Mouse (Mus musculus) activated CD4-positive, CD25-positive, alpha-beta regulatory T cell, adult 9 weeks (primary cell): Measurements from ENCODE around the gene Zfp598. TPM values are rescaled to one million over a fixed set of nuclear protein-coding genes. Genes with fewer than 3 reads are reported as not detected.

Experiments used
- polyA plus RNA-seq: library from polyadenylated mRNA; unstranded; fragments of 100-300 nt; shearing (Covaris generic); gene quantifications from one replicate; pipeline ENCODE4 v1.2.1, GENCODE M21; 2017

Gene Zfp598
- polyA plus RNA-seq, result 2.3 TPM

DNA sequence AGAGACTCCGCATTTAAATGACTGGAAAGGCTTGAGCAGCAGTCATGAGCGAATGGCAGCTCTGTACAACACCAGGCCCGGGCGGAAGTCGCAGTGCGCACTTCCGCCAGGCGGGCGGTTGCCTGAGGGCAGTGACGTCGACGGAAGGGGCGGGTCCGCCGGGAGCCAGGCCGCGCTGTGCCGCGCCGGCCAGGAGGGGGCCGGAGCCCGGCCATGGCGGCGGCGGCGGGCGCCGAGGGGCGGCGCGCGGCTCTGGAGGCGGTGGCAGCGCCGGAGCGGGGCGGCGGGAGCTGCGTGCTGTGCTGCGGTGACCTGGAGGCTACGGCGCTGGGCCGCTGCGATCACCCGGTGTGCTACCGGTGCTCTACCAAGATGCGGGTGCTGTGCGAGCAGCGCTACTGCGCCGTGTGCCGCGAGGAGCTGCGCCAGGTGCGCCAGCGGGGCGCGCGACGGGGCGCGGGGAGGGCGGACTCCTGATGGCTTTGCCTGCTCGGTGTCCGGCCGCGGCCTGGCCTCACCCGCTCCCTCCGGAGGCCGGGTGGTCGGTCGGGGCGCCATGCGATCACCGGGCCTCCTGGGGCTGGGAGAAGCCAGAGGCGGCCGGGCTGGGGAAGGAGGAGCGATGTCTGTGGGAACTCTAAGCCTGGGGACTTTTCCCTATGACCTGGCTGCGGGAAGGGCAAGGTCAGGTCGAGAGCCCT lies at the start of gene Zfp598:
TSS of gene Zfp598 (plus strand) at position 143 of the 701 bp plus-strand sequence.

DNA sequence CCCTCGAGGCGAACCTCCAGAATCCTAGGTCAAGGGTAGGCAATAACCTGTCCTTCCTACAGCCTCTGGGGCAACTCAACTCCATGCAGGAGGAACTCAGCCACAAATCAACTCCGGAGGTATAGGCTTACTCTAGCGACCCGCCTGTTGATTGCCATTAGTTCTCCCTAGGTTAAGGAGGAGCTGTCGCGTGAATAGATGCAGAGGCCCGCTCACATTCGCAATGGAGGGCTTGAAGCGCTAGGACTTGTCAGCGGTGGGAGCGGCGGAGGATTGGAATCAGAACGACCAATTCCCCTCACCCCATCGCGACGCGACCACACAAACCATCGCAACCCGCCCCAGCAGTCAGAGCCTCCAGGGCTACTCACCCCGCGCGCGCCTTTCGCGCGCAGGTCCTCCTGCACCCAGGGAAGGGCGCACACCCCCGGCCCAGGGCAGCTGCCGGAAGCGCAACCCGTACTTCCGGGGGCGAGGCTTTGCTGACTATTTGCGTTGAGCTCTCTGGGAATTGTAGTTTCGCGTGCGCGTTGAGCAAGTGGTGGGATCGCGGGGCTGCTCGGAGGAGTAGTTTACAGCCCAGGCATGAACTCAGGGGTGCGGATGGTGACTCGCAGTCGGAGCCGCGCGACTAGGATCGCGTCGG lies 37.2 kb upstream of the Zfp598 start, which contains the start of the genes Tsc2 and Nthl1:
TSS of gene Tsc2 (minus strand) at position 464 of the 646 bp plus-strand sequence.
TSS of gene Nthl1 (plus strand) at position 514 of the 646 bp plus-strand sequence.

DNA sequence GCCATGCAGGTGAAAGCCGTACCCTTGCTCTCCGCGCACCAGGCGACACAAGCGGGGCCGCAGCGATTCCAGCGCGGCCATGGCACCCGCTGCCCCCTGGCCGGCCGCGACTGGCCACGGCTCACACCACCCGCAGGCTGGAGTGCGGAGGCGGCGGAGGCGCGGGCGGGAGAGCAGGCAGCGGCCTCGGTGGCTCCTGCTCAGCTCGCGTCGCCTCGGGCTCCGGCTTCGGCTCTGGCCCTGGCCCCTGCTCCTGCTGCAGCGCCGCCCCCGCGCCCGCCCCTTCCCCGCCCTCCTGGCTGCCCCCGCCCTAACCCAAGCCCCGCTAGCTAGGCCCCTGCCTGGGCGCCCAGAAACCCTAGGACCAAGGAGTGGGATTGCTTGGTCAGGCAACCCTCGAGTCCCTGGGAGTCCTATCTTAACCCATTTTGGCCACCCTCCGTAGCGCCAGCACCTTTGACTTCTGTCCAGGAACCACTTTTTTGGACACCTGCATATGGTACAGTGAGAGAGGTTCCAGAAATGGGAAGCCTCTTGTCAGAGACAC lies 19.3 kb upstream of the Zfp598 start, which contains the start of gene Slc9a3r2:
TSS of gene Slc9a3r2 (minus strand) at position 258 of the 547 bp plus-strand sequence.

DNA sequence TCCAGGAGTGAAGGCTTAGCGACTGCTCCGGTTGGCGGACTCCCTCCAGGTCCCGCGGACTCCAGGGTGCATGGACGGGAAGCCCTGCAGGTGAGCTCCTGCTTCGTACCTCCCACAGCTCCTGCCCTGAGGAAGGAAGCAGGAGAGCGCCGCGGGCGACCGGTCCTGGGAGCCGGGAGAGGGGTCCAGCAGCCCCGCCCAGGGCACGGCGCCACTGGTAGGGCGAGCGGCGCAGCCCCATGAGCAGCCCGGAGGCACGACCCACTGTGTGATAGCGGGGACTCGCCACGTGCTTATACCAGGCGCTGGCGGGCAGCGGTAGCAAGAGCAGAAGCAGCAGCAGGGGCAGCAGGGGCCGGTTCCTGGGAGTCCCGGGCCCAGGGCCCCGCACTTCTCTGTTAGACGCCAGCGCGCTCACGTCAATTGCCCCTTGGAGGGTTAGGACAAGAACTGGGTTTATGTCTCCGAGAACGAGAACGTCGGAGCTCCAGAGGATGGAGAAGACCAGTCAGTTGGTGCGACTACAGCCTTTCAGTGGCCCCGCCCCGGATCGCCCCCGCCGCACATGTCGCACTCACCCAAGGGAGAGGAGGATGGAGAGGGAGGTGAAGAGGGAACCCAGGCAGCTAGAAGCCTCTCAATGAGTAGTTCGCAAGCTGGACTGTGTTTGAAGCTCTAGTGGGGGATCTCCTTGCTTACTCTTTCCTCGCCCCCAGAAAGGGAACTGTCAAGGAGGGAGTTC lies 11.3 kb upstream of the Zfp598 start, which contains the start of gene Npw:
TSS of gene Npw (minus strand) at position 441 of the 742 bp plus-strand sequence.

DNA sequence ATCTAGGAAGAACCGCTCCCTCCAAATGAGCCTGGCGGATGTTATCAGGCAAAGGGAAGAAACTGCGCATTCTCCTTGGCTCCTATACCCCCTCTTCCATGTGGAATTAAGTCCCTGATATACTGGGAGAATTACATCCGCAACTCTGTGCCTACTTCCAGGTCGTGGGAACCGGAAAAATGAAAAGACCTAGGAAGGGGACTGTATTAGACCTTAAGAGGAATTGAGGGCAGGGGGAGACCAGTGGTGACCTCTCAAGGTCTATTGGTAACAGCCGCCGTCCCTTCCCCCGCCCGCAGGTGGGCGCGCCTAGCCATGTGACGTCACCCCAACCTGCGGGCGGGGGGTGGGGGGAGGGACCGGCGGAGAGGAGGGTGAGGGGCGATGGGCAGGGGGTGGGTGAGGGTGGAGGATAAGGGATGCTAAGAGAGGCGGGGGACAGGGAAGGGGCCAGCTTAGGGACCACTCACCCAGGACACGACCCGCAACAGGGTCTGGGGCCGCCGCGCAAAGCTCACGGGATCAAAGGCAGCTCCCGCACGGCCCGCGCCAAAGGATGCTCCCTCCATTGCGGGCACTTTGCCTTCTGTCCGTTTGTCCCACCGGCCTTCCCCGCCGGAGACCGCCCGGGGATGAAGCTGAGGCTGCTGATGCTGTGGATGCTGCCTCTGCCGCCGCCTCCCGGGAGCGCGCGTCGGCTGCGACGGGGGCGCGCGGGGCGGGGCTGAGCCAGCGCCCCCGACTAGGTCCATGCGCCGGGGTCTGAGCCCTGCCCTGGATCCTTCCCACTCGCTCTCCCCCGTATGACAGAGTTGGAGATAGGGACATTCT lies 20.0 kb downstream of the Zfp598 start, which contains the start of gene Syngr3:
TSS of gene Syngr3 (minus strand) at position 705 of the 831 bp plus-strand sequence.

DNA sequence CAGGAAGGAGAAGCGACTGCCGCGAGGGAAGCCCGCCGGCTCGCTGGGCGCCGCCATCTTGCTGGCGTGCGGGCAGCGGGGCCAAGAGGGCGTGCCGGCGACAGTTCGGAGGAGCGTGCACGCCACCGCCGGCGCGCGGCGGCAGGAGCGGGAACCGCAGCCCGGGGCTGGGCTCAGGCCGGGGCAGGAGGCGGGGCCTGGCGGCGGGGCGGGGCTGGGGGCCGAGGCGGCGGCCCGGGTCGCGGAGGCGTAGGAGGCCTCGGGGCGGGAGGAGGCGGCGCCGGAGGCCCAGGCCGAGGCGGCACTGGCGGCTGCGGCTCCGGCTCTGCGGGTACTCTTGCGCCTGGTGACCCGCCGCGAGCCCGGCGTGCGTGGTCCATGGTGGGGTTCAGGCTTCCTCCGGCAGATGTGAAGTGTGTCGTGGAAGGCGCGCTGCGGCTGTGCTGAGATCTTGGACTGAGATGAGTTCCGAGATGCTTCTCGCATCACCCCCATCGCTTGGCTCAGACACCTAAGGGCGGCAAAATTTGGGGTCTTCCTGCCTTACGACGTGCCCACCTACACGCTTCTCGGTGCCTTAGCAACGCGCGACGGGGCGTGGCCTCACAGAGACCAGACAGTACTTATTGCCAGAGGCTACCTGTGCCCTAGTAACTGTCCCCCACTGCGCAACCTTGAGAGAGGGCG lies 26.7 kb downstream of the Zfp598 start, which contains the start of the genes Gfer and Noxo1:
TSS of gene Gfer (minus strand) at position 146 of the 687 bp plus-strand sequence.
TSS of gene Noxo1 (plus strand) at position 224 of the 687 bp plus-strand sequence.

DNA sequence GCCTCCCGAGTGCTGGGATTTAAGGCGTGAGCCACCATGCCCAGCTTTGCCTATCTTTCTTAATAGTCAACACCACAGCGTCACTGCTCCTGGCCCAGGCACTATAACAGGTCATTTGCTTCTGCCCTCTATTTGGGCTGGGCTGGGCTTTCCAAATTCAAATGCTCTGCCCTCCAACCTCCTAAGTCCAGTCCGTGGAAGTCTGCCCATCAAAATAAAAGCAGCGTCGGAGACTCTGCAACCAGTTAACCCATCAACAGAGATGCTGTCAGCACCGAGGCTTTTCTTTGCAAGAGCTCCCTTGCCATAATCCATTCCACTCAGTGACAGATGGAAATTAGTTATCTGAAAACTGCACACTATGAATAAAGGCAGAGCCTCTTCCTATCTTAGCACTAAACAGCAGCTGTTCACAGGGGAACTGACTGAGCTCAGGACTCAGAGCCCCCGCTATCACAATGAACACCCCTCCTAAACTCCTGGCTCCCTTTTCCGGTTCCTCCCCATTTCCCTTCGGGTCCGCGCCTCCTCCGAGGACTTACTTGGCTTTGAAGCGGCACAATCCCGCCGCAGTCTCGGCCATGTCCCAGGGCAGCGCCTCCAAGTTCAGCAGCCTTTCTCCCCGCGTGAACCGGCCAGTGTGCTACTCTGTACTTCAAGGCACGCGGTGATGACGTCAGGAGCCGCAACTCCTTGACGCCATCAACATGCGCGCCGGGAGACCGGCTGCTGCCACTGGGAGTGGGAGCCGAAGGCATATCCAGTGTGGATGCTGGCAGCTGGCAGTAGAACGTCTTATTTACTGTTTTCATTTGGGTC lies 37.7 kb downstream of the Zfp598 start, which contains the start of gene Tbl3:
TSS of gene Tbl3 (minus strand) at position 679 of the 819 bp plus-strand sequence.

DNA sequence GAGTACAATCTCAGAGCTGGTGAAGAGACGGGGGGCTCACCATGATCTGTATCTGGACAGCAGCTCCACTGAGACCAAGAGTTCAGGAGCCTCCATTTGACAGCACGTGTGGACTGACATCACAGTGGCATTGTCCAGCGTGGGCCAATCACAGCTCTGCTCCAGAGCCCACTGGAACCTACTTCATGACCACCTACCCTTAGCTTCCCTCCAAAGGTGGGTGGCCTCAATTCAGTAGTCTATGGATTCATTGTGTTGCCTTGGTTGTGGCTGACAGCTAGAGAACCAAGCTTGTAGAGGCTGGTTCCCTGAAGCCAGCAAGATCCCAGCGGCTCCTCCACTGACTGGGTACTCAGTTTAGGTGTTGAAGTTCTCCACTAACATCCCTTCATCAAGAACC lies 48.5 kb downstream of the Zfp598 start, which contains the start of the genes Rnf151 and Rps2:
TSS of gene Rnf151 (minus strand) at position 121 of the 400 bp plus-strand sequence.
TSS of gene Rps2 (plus strand) at position 174 of the 400 bp plus-strand sequence.

DNA sequence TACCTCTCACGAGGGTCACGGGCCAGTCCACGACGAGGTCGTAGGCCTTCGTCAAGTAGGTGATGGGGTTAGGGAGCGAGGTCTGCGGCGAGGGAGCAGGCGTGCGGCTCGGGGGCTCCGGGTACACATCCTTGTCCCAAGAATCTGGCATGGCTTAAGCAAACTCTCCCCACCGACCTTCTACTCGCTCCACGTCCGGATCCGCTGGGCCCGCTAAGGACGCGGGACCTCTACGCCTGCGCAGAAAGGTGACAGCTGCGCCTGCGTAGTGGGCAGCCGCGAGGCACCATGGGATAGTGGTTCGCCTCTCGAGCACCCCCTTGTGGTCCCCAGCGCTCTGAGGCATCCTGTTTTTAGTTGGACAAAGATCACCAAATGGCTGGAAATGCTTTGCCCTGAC lies 54.7 kb downstream of the Zfp598 start, which contains the start of gene Ndufb10:
TSS of gene Ndufb10 (minus strand) at position 295 of the 400 bp plus-strand sequence.

DNA sequence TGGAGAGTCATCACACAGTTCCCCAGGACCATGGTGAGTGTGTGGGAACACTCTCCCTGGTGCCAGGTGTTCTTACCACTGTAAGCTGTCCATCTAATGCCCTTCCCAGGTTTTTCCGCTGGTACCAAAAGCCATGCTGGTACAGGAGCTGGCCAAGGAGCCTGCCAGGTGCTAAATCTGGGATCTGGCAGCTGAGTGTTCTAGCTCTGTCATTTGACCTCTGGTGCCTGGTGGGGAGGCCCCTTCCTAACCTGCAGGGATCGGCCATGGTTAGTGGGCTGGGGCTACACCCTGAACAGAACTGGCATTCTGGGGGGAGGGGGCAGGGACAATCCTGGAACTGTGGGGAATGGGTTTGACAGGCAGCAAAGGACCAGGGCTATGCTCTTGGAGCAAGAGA lies 58.1 kb downstream of the Zfp598 start, which contains the start of gene Rpl3l:
TSS of gene Rpl3l (plus strand) at position 203 of the 400 bp plus-strand sequence.

Other genes with a start within 250 kb of the Zfp598 start
- gene Eci1, start 243.0 kb upstream of the Zfp598 start, polyA plus RNA-seq, result 90.8 TPM
- gene Dnase1l2, start 226.6 kb upstream of the Zfp598 start, polyA plus RNA-seq, result 5.3 TPM
- 70.7 TPM for gene E4f1, start 199.4 kb upstream of the Zfp598 start, polyA plus RNA-seq
- gene Pgp, start 199.3 kb upstream of the Zfp598 start, polyA plus RNA-seq, result 3.8 TPM
- gene Bricd5, start 195.8 kb upstream of the Zfp598 start, polyA plus RNA-seq, result not detected
- 28.4 TPM for gene Mlst8, start 190.6 kb upstream of the Zfp598 start, polyA plus RNA-seq
- 0.11 TPM for gene Caskin1, start 181.1 kb upstream of the Zfp598 start, polyA plus RNA-seq
- 97.6 TPM for gene Traf7, start 141.7 kb upstream of the Zfp598 start, polyA plus RNA-seq
- gene Rab26, start 135.5 kb upstream of the Zfp598 start, polyA plus RNA-seq, result 6.5 TPM
- 17.8 TPM for gene Pkd1, start 119.9 kb upstream of the Zfp598 start, polyA plus RNA-seq
- gene Tsc2, start 37.1 kb upstream of the Zfp598 start, polyA plus RNA-seq, result 48.8 TPM
- 6.0 TPM for gene Nthl1, start 37.0 kb upstream of the Zfp598 start, polyA plus RNA-seq
- gene Slc9a3r2, start 19.4 kb upstream of the Zfp598 start, polyA plus RNA-seq, result not detected
- gene Npw, start 11.2 kb upstream of the Zfp598 start, polyA plus RNA-seq, result not detected
- gene Syngr3, start 20.3 kb downstream of the Zfp598 start, polyA plus RNA-seq, result 0.88 TPM
- 7.8 TPM for gene Gfer, start 26.5 kb downstream of the Zfp598 start, polyA plus RNA-seq
- 1.4 TPM for gene Noxo1, start 26.5 kb downstream of the Zfp598 start, polyA plus RNA-seq
- 60.9 TPM for gene Tbl3, start 38.0 kb downstream of the Zfp598 start, polyA plus RNA-seq
- gene Rnf151, start 48.4 kb downstream of the Zfp598 start, polyA plus RNA-seq, result not detected
- 789 TPM for gene Rps2, start 48.4 kb downstream of the Zfp598 start, polyA plus RNA-seq
- 222 TPM for gene Ndufb10, start 54.8 kb downstream of the Zfp598 start, polyA plus RNA-seq
- not detected for gene Rpl3l, start 58.1 kb downstream of the Zfp598 start, polyA plus RNA-seq
- 16.1 TPM for gene Msrb1, start 67.0 kb downstream of the Zfp598 start, polyA plus RNA-seq
- not detected for gene Hs3st6, start 83.3 kb downstream of the Zfp598 start, polyA plus RNA-seq
- gene Meiob, start 134.6 kb downstream of the Zfp598 start, polyA plus RNA-seq, result not detected
- 43.5 TPM for gene Hagh, start 170.5 kb downstream of the Zfp598 start, polyA plus RNA-seq
- gene Fahd1, start 180.7 kb downstream of the Zfp598 start, polyA plus RNA-seq, result 2.6 TPM
- gene Igfals, start 196.3 kb downstream of the Zfp598 start, polyA plus RNA-seq, result not detected
- gene Nubp2, start 216.7 kb downstream of the Zfp598 start, polyA plus RNA-seq, result 111 TPM
- gene Spsb3, start 217.0 kb downstream of the Zfp598 start, polyA plus RNA-seq, result 58.7 TPM
- gene Eme2, start 225.4 kb downstream of the Zfp598 start, polyA plus RNA-seq, result 53.5 TPM
- 46.4 TPM for gene Mrps34, start 225.4 kb downstream of the Zfp598 start, polyA plus RNA-seq
- 67.3 TPM for gene Nme3, start 226.8 kb downstream of the Zfp598 start, polyA plus RNA-seq